Mouse (Mus musculus) ZHBTc4 (cell line): Measurements from ENCODE around the gene Slc25a22.

ENCODE experiments used
- DNase-seq: peaks from one replicate; pipeline ENCODE4 v3.0.0-alpha.2; 2011; ENCODE audit warnings: low read depth, low spot score

Gene Slc25a22

DNA sequence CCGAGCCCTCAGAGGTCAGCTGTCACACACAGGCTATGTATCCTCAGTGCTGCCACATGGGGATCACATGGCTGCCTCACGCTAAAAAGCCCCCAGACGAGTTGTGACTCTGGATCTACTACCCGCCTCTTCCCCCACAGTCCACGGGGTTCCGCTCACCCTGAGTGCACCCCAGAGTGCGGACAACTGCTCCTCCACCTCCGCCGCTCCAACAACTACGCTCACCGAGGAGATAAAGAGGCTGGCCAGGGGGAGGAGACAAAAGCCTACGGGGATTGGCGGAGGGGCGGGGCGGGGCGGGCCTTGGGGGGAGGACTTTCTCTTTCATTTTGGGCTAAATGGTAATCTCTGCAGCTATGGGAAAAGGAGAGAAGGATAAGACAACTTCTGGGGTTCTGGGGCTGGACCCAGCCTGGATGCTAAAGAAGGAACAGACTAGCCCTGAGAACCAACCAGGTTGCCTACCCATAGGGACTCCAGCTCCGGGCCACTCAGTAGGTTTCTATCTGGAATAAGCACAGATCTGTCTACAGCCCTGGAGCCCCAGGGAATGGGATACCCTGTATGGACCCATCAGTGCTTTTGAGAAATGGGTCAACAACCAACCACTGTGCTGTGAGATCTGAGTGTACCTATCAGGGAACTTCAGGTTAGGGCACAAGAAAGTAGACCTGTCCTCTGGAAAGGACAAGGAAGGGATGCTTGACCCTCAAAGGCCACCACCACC, 2.4 kb downstream of the Slc25a22 start:
- DNase-seq: peak; percentile 66

DNA sequence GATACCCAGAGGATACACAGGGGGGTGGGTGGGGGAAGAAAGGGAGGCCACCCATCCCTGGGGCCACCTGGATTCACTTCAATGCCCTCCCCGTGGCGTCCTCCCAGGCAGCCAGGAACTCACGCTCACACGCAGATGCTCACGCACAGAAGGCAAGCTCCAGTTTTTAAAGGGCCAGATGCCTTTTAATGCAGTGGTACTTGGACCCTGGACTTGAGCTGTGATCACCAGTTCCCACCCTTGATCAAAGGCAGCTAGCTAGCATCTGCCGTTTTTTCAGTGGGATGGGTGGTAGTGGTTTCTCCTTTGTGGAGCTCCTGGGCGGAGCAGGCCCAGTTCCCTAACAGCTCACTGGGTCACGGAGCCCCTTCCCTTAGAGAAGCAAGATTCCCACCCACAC, 3.2 kb downstream of the Slc25a22 start:
- DNase-seq: peak; percentile 60

DNA sequence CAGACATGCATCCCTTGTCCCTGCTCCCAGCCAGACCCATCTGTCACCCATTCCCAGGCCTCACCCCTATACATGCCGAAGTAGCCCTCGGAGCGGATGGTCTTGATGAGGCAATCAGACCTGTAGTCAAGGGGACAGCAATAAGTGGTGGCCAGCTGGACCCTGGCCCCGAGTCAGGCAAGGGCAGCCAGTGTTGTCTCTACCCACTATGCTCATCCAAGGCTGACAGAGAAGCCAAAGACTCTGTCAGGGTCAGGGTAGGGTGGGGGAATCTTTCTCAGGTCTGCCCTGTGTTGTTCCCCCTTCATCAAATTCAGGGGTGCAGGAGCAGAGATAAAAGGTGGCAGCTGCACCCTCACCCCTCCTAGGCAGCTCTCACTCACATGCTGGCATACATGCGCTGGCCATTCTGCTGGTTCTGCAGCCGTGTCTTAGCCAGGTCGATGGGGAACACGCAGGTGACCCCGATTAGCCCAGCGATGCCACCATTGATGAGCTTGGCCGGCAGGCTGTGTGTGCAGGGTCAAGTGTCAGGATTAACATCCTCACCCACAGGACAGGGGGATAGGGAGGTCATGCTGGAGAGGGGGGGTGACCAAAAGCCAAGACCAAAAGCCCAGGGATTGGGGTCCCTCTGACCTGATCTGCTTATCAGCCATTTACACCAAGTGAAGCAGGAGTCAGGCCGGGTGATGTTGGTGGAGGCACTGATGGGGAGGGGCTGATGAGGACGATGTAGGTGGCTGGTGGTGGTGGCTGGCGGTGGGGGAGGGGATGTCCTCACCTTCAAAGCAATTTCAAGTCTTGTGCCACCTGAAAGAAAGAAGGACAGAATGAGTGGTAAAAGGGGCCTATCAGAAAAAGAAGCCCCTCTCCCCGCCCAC, 3.9 kb downstream of the Slc25a22 start:
- no peak for DNase-seq

DNA sequence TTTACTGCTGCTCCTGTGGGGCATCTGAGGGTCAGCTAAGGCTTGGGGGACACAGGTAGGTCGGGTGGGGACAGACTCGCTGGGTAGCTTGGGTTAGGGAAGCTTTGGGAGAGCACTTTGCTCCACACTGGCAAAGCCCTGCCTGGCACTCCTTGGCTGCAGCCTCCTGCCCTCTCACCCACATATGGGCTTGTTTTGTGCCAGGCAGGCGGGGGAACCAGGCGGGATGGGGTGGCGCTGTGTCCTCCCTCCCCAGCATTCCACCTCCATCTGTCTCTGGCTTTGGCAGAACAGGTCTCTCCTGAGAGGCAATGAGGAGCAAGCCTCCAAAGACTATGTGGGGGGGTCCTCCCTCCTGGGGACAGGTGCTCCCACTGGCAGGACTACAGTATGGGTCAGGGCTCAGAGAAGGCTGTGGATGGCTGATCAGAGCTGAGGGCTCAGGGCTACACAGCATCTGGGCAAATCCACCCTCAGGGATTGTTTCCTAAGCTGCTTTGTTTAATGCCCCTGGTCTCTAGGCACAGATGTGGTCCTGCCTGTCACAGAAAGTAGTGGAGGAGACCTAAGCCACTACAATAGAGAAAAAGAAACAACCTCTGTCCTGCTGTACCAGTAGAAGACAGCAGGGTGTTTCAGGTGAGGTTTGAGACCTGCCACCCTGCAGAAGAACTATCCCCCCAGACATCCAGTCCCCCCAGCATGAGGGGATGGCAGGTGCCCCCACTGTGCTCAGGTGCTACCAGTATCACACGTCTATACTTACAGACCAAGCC, 4.8 kb downstream of the Slc25a22 start:
- DNase-seq: no peak

DNA sequence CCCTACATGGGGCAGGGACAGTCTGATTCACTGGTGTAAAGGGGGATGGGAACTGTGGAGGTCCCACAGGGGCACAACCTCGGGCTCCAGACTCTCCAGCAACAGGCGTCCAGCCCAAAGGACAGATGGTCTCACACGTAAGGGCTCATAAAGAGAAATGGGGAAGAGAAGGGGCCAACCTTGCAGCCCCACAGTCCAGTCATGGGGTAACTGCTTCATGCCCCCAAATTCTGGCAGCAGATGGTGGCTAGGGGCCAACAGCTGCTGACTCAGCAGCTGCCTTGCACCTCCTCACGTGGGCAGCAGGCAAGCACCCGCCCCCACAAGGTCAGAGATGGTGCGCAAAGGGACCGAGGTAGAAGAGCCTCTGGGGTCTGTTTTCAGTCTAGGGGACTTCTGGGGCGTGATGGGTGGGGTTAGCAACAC, 5.5 kb downstream of the Slc25a22 start:
- DNase-seq: no peak

DNA sequence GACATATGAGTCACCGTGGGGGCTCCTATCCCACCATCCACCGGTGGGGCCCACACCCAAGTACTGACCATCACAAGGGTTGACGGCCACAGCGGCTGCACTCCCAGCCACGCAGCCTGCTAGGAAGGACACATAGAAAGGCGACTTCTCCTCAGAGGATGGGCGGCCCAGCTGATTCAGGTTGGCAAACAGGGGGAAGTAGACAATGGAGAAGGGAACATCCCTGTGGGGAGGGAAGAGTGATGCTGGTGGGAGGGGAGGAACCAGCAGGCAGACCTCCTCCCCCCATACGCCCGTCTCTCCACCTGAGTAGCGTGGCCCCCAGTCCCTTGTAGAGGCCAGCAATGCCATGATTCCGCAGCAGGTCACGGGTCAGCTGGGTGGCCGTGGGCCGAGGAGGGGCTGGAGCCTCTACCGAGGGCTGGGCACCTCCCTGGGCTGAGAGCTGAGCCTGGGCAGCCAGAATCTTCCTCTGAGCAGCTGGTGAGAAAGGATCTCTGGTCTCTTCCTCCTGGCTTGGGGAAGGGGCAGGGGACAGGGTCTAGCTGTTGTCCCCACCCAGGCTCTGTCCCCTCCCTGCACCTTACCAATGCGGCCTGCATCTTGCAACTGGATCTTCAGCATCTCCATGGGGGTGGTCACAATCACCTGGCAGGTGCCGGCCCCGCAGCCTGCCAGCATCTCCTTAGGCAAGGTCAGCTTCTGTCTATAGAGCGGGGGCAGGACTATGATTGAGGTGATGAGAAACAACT, 6.1 kb downstream of the Slc25a22 start:
- no peak for DNase-seq

DNA sequence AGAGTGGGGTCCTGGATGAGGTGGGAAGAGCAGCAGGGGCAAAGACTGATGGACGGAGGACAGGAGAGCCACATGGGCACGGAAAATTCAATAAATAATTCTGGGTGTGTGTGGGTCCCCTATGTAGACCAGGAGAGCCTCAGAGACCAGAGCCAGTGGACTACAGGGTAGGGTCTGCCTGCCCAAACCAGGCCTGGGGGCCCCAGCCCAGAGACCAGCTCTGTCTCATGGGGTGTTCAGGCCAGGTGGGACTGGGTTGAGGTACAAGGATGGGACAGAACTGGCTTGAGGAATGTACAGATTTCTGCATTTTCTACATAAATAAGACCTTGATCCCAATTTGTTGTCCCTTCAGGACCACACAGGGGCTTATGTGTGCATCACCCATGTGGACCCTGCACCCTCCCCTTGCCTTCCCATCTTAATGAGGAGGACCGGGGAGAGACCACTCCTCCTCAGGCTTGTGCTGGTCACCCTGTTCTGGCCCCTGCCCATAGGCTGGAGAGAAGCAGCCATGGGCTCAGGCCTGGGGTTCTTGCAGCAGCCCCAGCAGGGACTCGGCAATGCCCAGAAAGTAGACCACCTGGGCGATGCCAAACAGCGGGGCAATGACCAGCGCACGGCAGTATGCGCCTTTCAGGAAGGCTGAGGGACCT, 7.0 kb downstream of the Slc25a22 start:
- no peak for DNase-seq

DNA sequence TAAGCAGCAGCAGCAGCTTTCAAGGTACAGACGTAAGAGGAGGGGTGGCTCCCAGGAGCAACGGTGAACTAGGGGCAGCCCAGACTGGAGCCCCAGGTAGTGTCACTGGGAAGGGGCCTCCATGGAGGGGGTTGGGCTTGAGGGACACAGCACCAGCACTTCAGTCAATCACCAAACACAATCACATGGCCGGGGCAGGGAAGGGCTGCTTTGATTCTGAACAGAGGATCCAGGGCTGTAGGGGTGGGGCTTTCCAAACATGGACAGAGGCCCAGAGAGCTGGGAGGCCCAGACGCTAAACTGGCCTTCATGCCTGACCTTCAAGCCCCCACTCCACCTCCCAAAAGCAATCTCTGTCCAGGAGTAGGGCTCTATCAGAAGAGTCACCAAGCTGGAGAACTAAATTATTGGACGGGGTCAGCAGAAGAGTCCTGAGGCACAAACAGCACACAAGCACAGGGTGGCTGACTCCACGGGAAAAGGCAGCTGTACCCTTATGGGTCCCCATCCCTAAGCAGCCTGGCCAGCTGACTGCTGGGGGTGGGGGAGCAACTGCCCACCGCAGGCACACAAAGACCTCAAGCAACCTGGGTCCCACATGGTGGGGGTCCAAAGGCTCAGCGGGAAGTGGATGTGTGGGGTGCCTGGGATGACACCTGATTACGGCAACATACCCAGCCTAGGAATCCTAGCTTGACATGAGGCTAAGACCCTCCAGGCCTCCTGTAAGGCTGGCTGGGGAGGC, 7.7 kb downstream of the Slc25a22 start:
- DNase-seq: no peak

DNA sequence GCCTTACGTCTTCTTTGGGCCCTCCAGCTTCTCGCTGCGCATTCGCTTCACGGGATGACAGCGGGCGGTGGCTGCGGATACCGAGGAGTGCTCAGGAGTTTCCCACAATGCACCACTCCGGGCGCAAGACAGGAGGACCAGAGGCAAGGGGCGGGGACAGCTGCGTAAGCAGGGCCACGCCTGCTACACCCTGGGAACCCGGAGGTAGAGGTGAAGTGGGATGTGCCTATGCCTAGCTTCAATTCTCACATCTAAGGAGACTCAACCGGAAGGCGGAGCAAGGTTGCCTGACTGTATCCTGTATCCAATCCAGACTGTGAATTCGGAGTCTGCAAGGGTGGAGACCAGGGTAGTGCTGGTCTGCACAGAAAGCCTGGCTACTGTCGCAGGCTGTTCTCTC, 8.4 kb downstream of the Slc25a22 start, which contains the start of gene Cend1:
Gene Cend1, minus strand, starts transcription at position 182 of the 400 bp plus-strand sequence.
- peak; percentile 93 for DNase-seq

DNA sequence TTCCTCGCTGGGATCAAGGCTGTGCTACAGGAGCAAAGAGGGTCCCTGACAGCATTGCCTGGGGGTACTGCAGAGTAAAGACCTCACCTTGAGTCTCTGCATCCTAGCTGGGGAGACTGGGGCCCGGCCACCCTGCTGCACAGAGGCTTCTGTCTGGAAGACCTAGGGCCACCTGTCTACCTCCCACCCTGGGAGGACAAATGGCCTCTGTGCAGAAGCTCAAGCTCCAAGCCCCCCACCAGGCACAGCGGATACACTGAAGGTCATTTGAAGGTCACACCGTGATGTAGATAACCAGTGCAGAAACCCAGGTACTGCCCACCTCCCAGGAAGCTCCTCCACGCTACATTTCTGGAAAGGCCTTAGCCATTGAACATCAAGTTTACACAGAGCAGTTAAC, 9.0 kb downstream of the Slc25a22 start:
- no peak for DNase-seq

DNA sequence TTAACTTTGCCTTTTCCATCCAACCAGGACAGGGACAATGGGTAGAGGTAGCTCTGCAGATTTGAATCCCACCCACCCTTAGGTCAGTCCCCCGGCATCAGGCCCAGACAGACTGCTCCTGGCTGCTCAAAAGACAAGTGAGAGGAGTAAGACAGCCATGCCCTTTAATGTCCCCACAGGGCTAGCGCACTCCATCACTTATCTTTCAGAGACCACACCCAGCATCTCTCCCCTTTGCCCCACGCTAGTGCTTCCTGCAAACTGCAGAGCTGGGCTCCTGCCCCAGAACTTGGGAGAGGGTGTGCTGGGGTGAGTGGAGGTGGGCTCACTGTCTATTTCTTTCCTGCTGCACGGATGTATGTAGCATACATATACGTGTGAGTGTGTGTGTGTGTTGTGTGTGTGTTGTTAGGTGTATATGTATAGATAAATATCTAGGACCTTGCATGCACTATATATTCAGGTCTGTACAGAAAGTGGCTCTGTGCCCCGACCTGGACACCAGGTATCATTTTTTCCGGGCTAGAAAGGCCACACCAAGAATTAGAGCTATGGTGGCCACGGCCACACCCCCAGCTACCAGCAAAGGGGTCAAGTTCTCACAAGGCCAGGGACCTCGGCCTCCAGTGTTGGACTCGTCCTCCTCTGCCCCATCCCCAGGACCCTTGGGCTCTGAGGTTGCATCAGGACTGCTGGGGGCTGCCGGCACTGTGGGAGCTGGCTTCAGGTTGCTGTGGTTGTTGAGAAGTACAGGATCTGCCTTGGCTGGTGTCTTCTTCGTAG, 10.6 kb downstream of the Slc25a22 start:
- DNase-seq: no peak

DNA sequence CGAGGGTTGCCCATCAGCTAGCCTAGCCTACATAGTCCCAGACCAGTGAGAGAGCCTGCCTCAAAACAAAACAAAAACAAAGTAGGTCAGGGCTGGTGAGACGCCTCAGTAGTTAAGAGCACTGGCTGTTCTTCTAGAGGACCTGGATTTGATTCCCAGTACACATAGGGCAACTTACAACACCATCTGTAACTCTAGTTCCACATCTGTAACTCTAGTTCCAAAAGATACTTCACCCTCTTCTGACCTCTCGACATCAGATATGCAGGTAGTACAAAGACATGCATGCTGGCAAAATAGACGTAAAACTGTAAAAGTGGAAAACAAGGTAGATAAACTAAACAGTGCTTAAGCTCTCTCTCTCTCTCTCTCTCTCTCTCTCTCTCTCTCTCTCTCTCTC, 13.9 kb downstream of the Slc25a22 start:
- no peak for DNase-seq

DNA sequence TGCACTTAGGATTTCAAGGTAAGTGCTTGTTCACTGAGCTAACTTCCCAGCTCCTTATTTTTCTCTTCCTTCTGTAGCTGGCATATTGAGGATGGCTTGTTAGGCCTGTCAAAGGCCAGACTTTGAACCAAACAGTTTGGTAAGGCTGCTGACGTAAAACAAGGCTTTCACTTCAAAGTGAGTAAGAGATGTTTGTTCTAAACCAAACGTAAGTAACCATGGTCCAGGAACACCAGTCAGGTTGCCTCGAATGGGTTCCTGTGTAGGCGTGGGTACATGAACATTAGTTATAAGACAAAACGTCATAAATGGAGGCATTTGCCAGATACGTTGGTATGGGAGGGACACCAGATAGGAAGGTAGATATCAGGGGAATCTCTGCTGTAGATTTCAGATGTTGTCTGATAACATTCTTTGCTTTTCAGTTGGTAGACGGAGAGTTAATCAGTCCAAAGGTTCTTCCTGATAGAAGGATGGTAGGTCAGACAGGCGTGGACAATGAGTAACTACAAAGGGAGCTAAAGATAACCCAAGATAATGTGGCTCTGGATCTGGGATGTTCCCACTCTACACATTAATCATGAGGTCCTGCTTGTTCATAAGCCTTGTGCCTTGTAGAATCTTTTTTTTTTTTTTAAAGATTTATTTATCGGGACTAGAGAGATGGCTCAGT, 17.5 kb downstream of the Slc25a22 start:
- DNase-seq: no peak

DNA sequence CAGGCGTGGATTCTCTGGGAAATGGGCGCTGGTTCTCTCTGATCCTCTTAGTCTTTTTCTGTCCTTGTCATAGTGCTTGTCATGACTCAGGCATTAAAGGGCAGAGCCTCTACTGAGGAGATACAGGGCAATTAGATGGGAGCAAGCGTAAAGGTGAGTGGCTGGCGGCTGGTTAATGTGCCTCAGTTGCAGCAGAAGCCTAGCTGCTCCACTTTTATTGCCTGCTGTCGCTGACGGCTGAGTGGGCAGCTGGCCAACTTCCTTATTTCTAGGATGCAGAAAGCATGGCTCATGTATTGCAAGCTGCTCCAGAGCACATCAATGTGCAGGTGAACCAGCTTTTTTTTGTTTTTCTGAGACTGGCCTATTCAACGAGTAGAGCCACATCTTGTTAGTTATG, 18.7 kb downstream of the Slc25a22 start:
- DNase-seq: no peak

DNA sequence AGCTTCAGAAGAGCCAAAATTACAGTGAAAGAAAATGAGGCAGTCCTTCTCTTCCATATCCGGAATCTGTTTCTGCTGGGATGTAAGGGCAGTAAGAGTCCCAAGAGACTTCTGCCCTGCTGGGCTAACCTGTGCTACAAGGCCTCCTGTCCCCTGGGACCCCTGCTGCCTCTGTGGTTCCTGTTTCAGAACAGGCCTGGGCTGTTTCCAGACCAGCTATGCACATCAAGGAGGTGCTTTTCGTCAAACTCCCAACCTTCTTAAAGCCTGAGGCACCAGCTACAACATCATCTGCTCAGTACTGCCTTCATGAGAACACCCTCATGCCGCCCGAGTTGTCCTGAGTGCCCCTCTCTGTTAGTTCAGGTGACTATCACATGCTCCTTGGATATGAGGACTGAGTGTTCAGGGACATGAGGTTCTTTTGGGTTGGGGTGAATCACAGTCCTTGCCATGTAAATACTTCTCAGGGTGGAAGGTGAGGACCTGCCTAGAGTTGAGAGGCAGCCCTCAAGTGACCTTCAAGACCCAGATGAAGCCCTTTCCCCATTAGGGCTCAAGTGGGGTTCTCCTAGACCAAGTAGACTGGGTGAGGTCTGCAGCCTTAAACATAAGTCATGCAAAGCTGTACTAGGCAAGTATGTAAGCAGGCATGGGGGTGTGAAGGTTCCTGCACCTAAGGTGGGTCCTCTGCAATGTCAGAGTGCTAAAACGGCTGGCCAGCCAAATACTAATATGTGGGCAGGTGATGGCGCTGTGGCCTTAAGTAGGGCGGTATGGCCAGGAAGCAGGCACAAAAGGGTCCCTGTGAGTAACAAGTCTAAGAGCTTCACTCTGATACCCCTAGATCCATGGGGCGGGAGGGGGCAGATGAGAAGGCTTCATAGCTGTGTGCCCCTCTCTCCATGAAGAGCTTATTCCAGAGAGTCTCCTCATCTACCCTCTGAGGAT, 19.7 kb downstream of the Slc25a22 start:
- DNase-seq: no peak

DNA sequence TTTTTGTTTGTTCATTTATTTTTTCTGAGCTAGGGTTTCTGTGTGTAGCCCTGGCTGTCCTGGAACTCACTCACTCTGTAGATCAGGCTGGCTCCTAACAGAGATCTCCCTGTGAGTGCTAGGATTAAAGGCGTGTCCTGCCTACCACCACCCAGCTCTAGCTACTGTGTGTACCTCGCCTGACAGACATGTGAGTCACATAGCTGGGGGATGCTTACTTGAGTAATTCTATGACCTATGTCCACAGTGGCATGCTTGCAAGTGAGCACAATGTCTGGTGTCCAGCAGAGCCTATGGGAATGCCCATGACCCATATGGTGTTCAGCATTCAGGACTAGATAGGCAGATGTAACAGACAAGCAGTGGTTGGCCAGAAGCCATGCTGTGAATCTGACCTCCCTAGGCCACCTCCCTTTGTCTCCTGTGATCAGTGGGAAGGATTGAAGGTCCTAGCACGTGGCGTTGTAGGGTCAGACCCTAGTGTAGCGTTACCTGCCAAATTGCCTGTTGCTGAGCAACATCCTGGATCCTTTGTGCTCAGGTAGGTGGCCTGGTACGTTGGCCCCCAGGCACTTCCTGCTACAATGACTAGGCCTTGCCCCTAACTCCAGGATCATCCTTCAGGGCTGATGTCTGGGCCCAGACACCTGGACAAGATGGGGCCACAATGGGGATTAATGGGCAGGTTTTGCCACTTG, 21.4 kb downstream of the Slc25a22 start:
- peak; percentile 42 for DNase-seq
